Mouse (Mus musculus): ENCODE measurements around the gene Sv2b.

GRCm38 (mm10) chr7:75141919-75142700, 167.0 kb downstream of the Sv2b start:
- TF ChIP-seq CTCF (IDR thresholded peaks at IDR 0.05) (no peak), EP300 (IDR thresholded peaks at IDR 0.05; ENCODE audit: insufficient read depth, low read depth, low read length) (no peak), POLR2A (IDR thresholded peaks at IDR 0.05; ENCODE audit: insufficient read depth, low read depth, low read length) (no peak)

All from heart, adult 2 months (tissue).